Mouse (Mus musculus) stomach, postnatal 0 days (tissue): Measurements from ENCODE around the gene 4833439L19Rik. TPM values are rescaled to one million over a fixed set of nuclear protein-coding genes. Genes with fewer than 3 reads are reported as not detected.

ENCODE experiments used
- ATAC-seq: fragments of 200-750 bp; cut with Nextera tagmentation; 2 replicates; pipeline ENCODE4 v1.8.0; 2017; ENCODE audit not compliant: low FRiP score, low TSS enrichment
- DNase-seq: peaks from one replicate; pipeline ENCODE4 v3.0.0-alpha.2; 2016; ENCODE audit warnings: low spot score
- H3K27ac ChIP-seq: fragments of 300-500 bp; sonication (generic); replicated peaks from 2 replicates; pipeline ENCODE4 v1.5.1; 2014; ENCODE audit warnings: mild to moderate bottlenecking, control low read depth
- H3K27me3 ChIP-seq: fragments of 300-500 bp; sonication (generic); 2 replicates; pipeline ENCODE4 v1.6.1; 2014; ENCODE audit warnings: low read length; ENCODE audit not compliant: control insufficient read depth, insufficient read depth
- H3K36me3 ChIP-seq: fragments of 300-500 bp; sonication (generic); 2 replicates; pipeline ENCODE4 v1.6.1; 2014; ENCODE audit warnings: low read length, mixed read lengths; ENCODE audit not compliant: control insufficient read depth, insufficient read depth
- H3K4me1 ChIP-seq: fragments of 300-500 bp; sonication (generic); replicated peaks from 2 replicates; pipeline ENCODE4 v1.6.1; 2014; ENCODE audit warnings: antibody characterized with exemption; ENCODE audit not compliant: control insufficient read depth, insufficient read depth
- H3K4me2 ChIP-seq: fragments of 300-500 bp; sonication (generic); replicated peaks from 2 replicates; pipeline ENCODE4 v1.6.1; 2014; ENCODE audit warnings: low read depth, mild to moderate bottlenecking, control low read depth, moderate library complexity
- H3K4me3 ChIP-seq: fragments of 300-500 bp; sonication (generic); 2 replicates; pipeline ENCODE4 v1.5.1; 2014; ENCODE audit warnings: low read depth, low read length, control low read depth
- H3K9ac ChIP-seq: fragments of 300-500 bp; sonication (generic); 2 replicates; pipeline ENCODE4 v1.6.1; 2014; ENCODE audit warnings: mild to moderate bottlenecking, low read length, control low read depth, mixed read lengths
- H3K9me3 ChIP-seq: fragments of 300-500 bp; sonication (generic); 2 replicates; pipeline ENCODE4 v1.6.1; 2016; ENCODE audit warnings: low read length; ENCODE audit not compliant: control insufficient read depth
- CTCF ChIP-seq: IDR thresholded peaks from 2 replicates; pipeline ENCODE4 v1.5.1; 2016; ENCODE audit warnings: antibody characterized with exemption, low read depth, mild to moderate bottlenecking, moderate library complexity
- EP300 ChIP-seq: optimal IDR thresholded peaks from 2 replicates; pipeline ENCODE3; 2016; ENCODE audit warnings: antibody characterized with exemption
- WGBS: fragments of 180-500 bp; shearing (Covaris S2); extraction: QIAGEN DNeasy Blood & Tissue Kit; methylation state at CpG from one replicate; pipeline ENCODE4 v1.1.7; 2014; 5-methylcytosine and 5-hydroxymethylcytosine counted together
- polyA plus RNA-seq: library from polyadenylated mRNA; unstranded; fragments of >200 nt; fragmentation: Nextera tagmentation; extraction: Ambion mirVana; gene quantifications from 2 replicates; pipeline ENCODE4 v1.2.1, GENCODE M21; 2015

The 4833439L19Rik gene
- polyA plus RNA-seq, 1 experiment from 2014 or later: 87.0 TPM

- H3K9ac ChIP-seq: no peak overlapping the region
- no peak overlapping the region for H3K4me2 ChIP-seq
- H3K4me3 ChIP-seq: no peak overlapping the region
- H3K9me3 ChIP-seq: no peaks in the 10 kb centered on the region
- peaks cover 46% of the 10 kb centered on the region for H3K36me3 ChIP-seq
- ATAC-seq (no peak), DNase-seq (no peak)
- no peaks in the 10 kb centered on the region for H3K27me3 ChIP-seq
- no peak overlapping the region for H3K27ac ChIP-seq
- 92% methylated on average over 9 of the region's 9 CpGs for WGBS
- H3K4me1 ChIP-seq: no peaks in the 10 kb centered on the region
- no peak for TF ChIP-seq CTCF
- TF ChIP-seq EP300: no peak
Observed at GRCm38 (mm10) chr13:54556176-54556575, 9.1 kb downstream of the 4833439L19Rik start.

- DNase-seq (no peak), ATAC-seq (no peak)
- H3K27ac ChIP-seq: no peak overlapping the region
- H3K36me3 ChIP-seq: peaks cover 17% of the 10 kb centered on the region
- H3K9me3 ChIP-seq: no peaks in the 10 kb centered on the region
- 76% methylated on average over 7 of the region's 7 CpGs for WGBS
- no peak overlapping the region for H3K4me3 ChIP-seq
- TF ChIP-seq EP300 (no peak), CTCF (no peak)
- no peaks in the 10 kb centered on the region for H3K4me1 ChIP-seq
- H3K4me2 ChIP-seq: no peak overlapping the region
- H3K9ac ChIP-seq: no peak overlapping the region
- no peaks in the 10 kb centered on the region for H3K27me3 ChIP-seq
Observed at GRCm38 (mm10) chr13:54548036-54548435, 17.2 kb downstream of the 4833439L19Rik start.

GRCm38 (mm10) chr13:54532134-54532533 lies 33.1 kb downstream of the 4833439L19Rik start:
- Histone ChIP-seq H3K9ac (no peak overlapping the region), H3K27ac (no peak overlapping the region), H3K27me3 (no peaks in the 10 kb centered on the region), H3K4me3 (no peak overlapping the region), H3K4me2 (no peak overlapping the region), H3K36me3 (peaks cover 3% of the 10 kb centered on the region; the same call in 1 of the 2 replicates), H3K4me1 (no peaks in the 10 kb centered on the region), H3K9me3 (no peaks in the 10 kb centered on the region)
- ATAC-seq: no peak
- no peak for DNase-seq
- TF ChIP-seq CTCF (no peak), EP300 (no peak)

GRCm38 (mm10) chr13:54527140-54527539 lies 38.1 kb downstream of the 4833439L19Rik start:
- H3K9ac ChIP-seq: no peak overlapping the region
- ATAC-seq (no peak), DNase-seq (no peak)
- H3K4me3 ChIP-seq: no peak overlapping the region
- peaks cover 5% of the 10 kb centered on the region; the same call in 1 of the 2 replicates for H3K36me3 ChIP-seq
- H3K27me3 ChIP-seq: no peaks in the 10 kb centered on the region
- H3K27ac ChIP-seq: no peak overlapping the region
- 82% methylated on average over 6 of the region's 6 CpGs for WGBS
- H3K4me2 ChIP-seq: no peak overlapping the region
- no peaks in the 10 kb centered on the region for H3K4me1 ChIP-seq
- TF ChIP-seq EP300 (no peak), CTCF (no peak)
- no peaks in the 10 kb centered on the region for H3K9me3 ChIP-seq

- no peak overlapping the region for H3K9ac ChIP-seq
- no peaks in the 10 kb centered on the region for H3K27me3 ChIP-seq
- TF ChIP-seq CTCF: no peak
- no peak for TF ChIP-seq EP300
- no peak overlapping the region for H3K27ac ChIP-seq
- H3K36me3 ChIP-seq: peaks cover 3% of the 10 kb centered on the region; the same call in 1 of the 2 replicates
- H3K4me3 ChIP-seq: no peak overlapping the region
- no peaks in the 10 kb centered on the region for H3K4me1 ChIP-seq
- no peak for ATAC-seq
- no peak overlapping the region for H3K4me2 ChIP-seq
- no peaks in the 10 kb centered on the region for H3K9me3 ChIP-seq
- DNase-seq: no peak
Observed at GRCm38 (mm10) chr13:54521181-54521580, 44.1 kb downstream of the 4833439L19Rik start.

GRCm38 (mm10) chr13:54520221-54520620 lies 45.0 kb downstream of the 4833439L19Rik start:
- H3K4me2 ChIP-seq: no peak overlapping the region
- no peaks in the 10 kb centered on the region for H3K4me1 ChIP-seq
- ATAC-seq (no peak), DNase-seq (no peak)
- no peak overlapping the region for H3K9ac ChIP-seq
- TF ChIP-seq EP300 (no peak), CTCF (peak; percentile 53)
- H3K4me3 ChIP-seq: no peak overlapping the region
- H3K27ac ChIP-seq: no peak overlapping the region
- H3K27me3 ChIP-seq: no peaks in the 10 kb centered on the region
- no peaks in the 10 kb centered on the region for H3K9me3 ChIP-seq
- peaks cover 3% of the 10 kb centered on the region; the same call in 1 of the 2 replicates for H3K36me3 ChIP-seq
- 97% methylated on average over 4 of the region's 4 CpGs for WGBS

GRCm38 (mm10) chr13:54505920-54506319 lies 59.3 kb downstream of the 4833439L19Rik start:
- H3K9ac ChIP-seq: no peak overlapping the region
- no peak overlapping the region for H3K4me3 ChIP-seq
- DNase-seq (no peak), ATAC-seq (no peak)
- H3K27me3 ChIP-seq: no peaks in the 10 kb centered on the region
- no peak overlapping the region for H3K27ac ChIP-seq
- no peaks in the 10 kb centered on the region for H3K4me1 ChIP-seq
- TF ChIP-seq CTCF (no peak), EP300 (no peak)
- 94% methylated on average over 1 of the region's 1 CpGs for whole genome bisulfite sequencing
- no peaks in the 10 kb centered on the region for H3K36me3 ChIP-seq
- H3K9me3 ChIP-seq: no peaks in the 10 kb centered on the region
- H3K4me2 ChIP-seq: no peak overlapping the region
